Mouse (Mus musculus) liver, postnatal 0 days (tissue): ENCODE data around the gene Ankdd1b.

ENCODE experiments used
- CTCF ChIP-seq: sonication (generic); IDR thresholded peaks from 2 replicates; pipeline ENCODE4 v1.5.1; 2016; ENCODE audit warnings: antibody characterized with exemption, low read depth
- EP300 ChIP-seq: IDR thresholded peaks from 2 replicates; pipeline ENCODE4 v1.6.1; 2016; ENCODE audit warnings: antibody characterized with exemption, low read depth, mild to moderate bottlenecking

GRCm38 (mm10) chr13:96401251-96401650 lies 69.7 kb downstream of the Ankdd1b start:
- TF ChIP-seq CTCF (no peak), EP300 (no peak)
